Mouse (Mus musculus): Measurements from ENCODE around the gene Cadps. TPM values are rescaled to one million over a fixed set of nuclear protein-coding genes. Genes with fewer than 3 reads are reported as not detected.

The Cadps gene
- total RNA-seq, 2 experiments from 2014 or later, result 0.18 to 0.93 TPM

- no peak for DNase-seq (ENCODE audit: low spot score in 2 of 2)
These were observed 425.3 kb downstream of the Cadps start for GRCm38 (mm10) chr14:12397561-12397960.

- no peak for DNase-seq (ENCODE audit: low spot score in 2 of 2)
These were observed 428.6 kb downstream of the Cadps start for GRCm38 (mm10) chr14:12394318-12394717.

DNA sequence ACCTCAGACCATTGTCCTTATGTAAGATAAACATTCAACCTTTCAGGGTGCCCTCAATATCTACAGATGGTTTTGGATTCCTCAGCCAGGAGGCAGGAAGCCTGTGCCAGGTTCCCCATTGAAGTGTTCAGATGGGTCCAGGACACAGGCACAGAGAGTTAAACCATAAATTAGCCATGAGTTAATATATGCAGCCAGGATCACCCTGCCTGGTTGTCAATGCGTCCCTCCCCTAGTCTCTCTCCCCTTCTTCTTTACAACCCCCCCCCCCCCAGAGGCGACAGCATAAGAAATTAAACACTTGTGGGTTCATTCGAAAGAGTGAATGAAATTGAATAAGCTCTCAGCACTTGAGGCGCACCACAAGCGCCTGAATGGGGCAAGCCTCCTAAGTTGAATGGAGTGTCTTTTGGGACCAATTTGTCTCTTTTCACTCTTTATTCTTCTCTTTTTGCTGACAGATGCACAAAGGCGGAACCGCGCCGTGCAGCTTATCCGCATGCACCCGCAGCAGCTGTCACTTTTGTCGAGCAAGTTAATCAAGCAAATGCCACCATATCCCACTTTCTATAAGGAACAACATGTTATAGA lies 429.5 kb downstream of the Cadps start:
- DNase-seq (ENCODE audit: low spot score in 2 of 2), result no peak

DNA sequence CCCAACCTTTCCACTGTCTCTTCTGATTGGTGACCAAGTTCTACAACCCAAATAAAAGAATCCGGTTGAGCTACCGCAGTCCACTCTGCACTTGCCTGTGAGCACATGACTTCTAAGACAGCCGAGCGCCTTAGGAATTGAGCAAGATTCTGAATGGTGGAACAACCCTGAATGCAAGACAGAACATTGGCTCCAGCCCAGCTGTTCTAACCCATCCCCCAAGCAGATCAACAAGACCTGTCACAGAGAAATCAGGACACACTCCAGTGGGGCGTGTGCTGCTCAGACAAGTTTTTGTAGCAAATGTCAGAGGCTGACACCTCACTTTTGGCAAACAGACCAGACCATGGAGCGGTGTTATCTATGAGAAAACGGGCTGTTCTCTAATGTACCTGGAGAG lies 431.7 kb downstream of the Cadps start:
- no peak for DNase-seq (ENCODE audit: low spot score in 2 of 2)

GRCm38 (mm10) chr14:12388806-12389436 lies 434.0 kb downstream of the Cadps start:
- no peak for DNase-seq (ENCODE audit: low spot score in 2 of 2)

GRCm38 (mm10) chr14:12388192-12388795 lies 434.6 kb downstream of the Cadps start:
- no peak for DNase-seq (ENCODE audit: low spot score in 2 of 2)

DNA sequence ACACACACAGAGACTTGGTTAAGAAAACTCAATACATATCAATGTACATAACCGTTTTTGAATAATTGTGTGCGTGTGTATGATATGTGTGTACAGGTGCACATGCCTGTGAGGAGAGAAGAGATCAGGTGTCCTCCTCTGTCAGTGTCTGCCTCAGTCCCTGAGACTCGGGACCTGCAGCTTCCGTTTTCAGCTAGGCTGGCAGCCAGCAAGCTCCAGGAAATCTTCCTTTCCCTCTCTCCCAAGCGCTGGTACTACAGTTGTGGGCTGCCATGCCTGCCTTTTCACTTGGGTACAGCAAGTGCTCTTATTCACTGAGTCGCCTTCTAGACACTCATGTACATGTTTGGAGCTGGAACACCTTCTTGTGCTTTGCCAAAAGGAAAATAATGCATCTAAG lies 435.7 kb downstream of the Cadps start:
- no peak for DNase-seq (ENCODE audit: low spot score in 2 of 2)

DNA sequence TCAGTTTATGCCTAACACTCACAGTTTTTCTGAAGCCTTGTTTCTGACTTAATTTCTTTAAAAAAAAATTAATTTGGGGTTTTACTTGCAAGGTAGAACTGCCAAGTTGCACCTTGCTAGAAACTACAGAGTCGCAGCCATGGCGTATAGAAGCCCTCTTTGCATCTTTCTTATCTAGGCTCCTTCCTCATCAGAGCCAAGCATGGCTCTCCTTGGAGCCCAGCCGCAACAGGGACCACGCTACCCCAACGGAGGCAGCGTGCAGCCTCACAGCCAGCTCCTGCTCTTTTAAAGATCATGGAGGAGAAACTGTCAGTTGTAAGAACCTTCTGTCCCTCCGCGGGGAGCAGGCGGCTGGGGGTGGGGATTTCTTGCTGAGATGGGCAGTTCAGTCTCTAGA lies 445.0 kb downstream of the Cadps start:
- DNase-seq (ENCODE audit: low spot score in 2 of 2), result no peak

- DNase-seq (ENCODE audit: low spot score in 2 of 2), result no peak
These were observed 445.6 kb downstream of the Cadps start for GRCm38 (mm10) chr14:12377289-12377688.

- no peak for DNase-seq (ENCODE audit: low spot score in 2 of 2)
These were observed 447.4 kb downstream of the Cadps start for GRCm38 (mm10) chr14:12375451-12375850.

GRCm38 (mm10) chr14:12350271-12350916 lies 472.5 kb downstream of the Cadps start:
- DNase-seq (ENCODE audit: low spot score in 2 of 2), result no peak

DNA sequence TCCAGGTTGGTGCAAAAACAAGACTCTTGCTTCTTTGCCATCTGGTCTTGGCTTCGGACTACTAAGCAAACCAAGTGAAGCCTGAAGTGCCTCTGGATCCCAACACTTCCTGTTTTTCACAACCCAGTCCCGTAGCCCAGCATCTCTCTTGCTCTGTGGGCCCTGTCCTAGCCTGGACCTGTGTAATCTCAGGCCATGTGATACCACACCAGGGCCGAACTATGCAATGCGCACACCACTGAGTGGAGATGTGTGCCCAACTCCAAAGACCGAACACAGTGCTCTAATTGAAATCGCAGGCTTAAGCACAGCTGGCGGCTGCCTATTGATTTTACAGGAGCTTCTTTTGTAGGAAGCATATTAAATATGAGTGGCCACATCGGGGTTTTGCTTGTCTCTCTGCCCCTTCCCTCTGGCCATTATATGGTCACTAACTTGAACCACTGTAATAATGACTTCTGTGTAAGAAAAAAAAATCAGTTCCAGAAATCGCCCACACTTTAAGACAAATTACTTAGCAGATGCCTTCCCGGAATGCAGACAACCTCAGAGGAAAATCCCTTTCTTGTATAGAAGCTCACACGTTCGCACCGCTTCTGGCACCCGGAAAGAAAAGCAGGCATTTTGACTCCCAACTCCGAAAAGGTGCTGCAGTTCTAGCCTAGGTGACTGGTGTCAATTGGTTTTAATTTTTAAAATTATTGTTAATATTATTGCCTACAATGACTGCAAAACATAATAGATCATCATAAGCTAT lies 473.4 kb downstream of the Cadps start:
- DNase-seq (ENCODE audit: low spot score in 2 of 2), result no peak

DNA sequence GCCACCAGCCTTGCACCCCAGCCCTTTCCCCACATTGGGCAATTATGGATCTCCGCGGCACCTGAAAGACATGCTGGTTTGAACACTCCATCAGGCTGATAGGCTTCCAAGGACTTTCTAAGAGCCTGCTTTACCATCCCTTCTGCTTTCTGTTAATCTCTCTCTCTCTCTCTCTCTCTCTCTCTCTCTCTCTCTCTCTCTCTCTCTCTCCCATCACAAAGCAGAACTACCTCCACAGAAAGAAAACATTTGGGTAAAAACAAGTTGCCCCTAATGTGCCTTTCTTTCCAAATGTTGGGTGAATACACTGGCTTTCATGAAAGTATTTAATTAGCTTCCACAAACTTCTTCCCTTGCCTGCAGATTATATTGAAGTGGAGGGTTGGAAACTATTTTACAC lies 474.8 kb downstream of the Cadps start, which contains the start of gene Fezf2:
Fezf2 (minus strand) TSS at position 101 of the 400 bp plus-strand sequence.
- no peak for DNase-seq (ENCODE audit: low spot score in 2 of 2)

GRCm38 (mm10) chr14:12346865-12347600 lies 475.8 kb downstream of the Cadps start:
- DNase-seq (ENCODE audit: low spot score in 2 of 2), result no peak

DNA sequence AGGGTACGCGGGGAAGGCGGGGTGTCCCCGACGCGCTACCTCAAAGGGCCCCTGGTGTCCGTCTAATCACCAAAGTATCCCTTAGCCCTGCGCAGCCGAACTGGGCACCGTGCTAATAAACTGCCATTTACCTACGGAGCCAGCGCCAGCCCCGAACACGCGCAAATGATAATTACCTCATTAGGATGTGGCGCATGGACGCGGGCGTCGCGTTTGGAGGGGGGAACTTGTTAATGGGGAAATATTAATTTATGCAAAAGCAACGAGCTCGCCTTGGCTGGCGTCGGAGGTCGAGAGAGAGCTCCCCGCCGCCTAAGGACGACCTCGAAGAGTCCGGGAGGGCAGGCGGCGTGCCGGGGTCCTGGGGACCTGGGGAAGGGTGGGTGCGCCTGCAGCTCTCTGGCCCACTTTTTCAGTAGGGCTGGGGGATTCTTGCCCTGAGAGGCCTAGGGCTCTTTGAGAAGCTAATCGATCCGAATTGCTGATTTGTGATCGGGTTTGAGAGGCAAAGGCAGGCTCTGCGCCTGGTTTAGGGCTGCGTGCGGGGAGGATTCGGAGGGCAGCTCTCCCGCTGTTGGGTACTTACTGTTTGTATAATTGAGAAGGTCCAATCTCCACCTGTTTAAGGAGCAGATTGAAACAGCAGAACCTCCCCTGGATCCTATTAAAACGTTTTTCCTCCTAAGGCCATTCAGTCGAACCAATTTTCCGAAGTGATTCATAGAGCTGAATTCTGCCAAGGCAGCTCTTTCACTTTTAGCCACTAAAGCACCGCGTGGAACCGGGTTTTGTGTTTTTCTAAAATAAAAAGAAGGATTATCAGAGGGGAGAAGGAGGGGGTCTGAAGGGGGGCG lies 476.6 kb downstream of the Cadps start:
- no peak for DNase-seq (ENCODE audit: low spot score in 2 of 2)

DNA sequence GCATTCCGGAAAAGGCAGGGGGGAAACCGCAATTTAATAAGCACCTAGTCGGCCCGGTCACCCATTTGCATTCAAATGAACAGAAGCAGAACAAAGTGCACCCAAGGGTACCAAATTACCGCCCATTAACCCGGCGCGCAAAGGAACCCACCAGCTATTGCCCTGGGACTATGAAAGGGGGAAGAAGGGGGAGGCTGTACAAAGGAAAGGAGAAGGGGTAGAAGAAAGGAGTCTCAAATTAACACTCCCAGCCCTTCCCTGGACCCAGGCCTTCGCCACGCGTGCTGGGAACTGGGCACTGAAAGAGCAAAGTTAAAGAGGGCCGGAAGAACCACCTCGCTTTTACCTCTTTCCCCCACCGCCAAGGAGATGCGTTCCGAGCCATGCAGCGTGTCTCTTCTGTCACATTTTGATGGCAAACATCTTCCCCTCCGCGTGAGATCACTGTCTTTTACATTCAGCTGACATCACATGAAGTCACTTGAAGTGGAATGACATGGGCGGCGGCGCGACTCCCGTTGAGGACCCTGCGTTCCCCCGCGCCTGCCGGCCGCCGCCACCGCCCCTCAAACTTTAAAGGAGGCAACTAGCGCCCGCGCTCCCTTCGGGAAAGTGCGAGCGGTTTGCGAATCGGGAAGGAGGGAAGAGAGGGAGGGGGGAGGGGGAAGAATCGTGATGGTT lies 477.5 kb downstream of the Cadps start:
- DNase-seq (ENCODE audit: low spot score in 2 of 2), result no peak

DNA sequence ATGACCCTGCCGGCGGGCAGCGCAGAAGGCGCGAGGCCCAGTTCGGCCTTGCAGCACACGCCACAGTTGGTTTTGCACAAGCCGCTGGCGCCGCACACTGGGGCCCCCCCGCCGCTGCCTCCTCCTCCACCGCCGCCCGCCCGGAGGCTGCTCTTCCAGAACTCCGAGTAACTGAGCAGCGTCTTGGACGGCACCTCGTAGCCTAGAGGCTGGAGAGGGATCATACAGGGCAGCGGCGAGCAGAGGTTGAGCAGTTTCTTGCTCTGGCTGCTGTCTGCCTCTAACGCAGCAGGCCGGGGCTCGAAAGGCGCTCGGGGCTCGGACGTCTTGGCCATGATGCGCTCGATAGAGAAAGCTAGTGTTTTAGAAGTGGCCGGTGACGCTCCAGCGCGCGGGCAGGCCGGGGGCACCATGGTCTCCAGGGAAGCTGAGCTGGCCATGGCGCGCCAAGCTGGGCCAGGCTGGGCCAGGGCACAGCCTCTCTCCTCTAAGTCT lies 478.1 kb downstream of the Cadps start:
- DNase-seq (ENCODE audit: low spot score in 2 of 2), result no peak

DNA sequence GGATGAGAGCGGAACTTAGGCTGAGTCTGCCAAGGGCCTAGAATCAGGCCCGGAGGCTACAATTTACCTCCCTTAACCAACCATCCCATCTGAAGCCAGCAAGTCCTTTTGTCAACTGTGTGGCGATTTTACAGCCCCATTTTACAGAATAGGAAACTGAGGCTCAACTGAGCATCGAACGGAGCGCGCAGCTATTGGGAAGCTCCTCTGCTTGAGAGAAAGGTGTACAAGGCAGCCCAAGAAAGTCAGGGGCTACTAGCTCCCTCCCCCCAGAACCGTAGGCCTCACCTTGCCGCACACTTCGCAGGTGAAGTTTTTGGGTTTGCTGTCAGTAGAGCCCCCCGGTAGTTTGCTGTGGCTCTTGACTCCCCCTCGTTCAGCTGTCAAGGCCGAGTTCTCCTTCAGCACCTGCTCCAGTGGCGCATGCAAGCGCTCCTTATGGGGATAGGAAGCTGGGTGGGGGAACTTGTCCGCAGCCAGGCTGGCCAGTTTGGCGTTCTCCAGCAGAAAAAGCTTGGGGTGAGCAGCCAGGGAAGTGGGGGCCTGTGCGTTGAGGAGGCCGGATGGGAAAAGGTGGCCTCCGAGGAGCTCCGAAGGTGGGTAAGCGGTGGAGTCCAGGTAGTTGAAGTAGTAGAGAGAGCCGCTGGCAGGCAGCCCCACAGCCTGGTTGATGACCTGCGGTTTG lies 478.7 kb downstream of the Cadps start:
- no peak for DNase-seq (ENCODE audit: low spot score in 2 of 2)

Data from gastrocnemius, postnatal 4 days (tissue).